Mouse (Mus musculus) frontal cortex, postnatal 36 days (tissue): ENCODE measurements around the gene 4930469K13Rik.
A peak's percentile ranks its signal among the peaks of the same experiment; 100 is the strongest.
"Not testable (repeated sequence)": the region's sequence is repeated elsewhere in the genome, so short reads cannot be mapped to it uniquely, and the experiment has no call there.

Experiments
- DNase-seq, 2 experiments: peaks; one replicate each; pipeline ENCODE4 v3.0.0; 2022; ENCODE audit warnings: low spot score in 2 of 2

The 4930469K13Rik gene

DNA sequence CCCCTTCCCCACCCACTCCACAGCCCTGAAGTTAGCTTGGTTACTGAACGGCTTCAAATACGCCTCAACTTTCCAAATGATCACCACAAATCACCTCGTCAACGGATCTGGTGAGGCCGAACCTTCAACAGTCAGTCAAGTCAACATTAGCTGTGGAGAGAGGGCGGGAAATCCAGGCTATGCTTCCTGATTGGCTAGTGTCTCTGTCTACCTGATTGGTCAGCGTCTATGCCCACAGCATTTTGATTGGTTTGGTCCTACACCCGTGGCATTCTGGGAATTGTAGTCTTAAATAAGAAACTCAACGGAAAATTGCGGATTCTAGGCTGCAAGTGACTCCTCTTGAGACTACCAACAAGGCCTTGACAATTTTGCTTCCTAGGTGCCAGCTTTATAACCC, at the start of gene 4930469K13Rik:
4930469K13Rik (minus strand) TSS at position 133 of the 400 bp plus-strand sequence.
- no peak for DNase-seq

DNA sequence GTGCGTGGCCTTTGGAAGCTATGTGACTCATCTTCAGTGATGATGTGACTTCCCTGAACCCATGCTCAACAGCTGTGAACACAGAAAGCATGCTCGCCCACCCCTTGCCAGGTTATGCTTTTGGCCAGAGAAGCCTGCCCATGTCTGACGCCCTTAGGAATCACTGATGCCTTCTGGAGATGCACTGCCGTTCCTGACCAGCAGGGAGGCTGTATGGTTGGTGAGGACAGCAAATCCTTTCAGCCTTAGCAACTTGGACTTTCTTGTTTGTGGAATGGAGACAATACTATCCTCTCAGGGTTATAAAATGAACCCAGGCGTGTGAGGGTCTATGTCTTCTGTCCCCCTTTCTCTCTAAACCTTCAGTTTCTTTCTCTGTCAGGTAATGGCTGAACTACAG, 48.6 kb upstream of the 4930469K13Rik start:
- DNase-seq, result no peak

DNA sequence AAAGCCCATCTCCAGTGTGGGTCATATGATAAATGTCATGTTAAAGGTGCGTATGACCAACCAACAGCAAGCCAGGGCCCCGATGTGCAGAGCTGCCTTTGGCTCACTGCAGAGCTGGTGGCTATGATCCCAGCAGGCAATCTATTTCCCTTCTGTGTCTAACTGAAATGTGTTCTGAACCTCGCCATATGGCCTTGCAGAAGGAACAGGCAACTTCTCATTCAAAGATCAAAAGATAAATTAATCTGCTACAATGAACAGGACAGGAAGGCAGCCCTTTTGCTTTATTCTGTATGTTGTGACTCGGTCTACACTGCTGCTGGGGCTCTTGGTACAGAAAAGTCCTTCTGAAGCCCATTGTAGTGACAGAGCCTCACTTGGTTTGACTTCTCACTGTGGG, 46.1 kb upstream of the 4930469K13Rik start:
- no peak for DNase-seq

DNA sequence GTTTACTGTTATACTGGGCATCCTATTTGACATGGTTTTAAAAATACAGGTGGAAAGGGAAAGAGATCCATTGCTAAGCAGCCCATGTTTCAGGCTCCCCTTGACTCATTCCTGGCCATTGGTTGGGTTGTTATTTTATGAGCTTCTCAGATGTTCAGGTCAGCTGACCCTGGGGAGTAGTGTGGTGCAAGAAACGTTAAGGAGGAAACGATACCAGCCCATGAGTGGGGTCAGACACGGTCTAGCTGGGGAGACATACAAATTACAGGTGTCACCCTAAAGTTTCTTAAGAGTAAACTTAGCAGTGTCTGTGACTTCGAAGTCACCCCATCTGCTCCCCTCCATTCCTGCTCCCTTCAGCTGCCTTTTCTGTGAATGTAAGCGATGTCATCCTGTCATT, 45.6 kb upstream of the 4930469K13Rik start:
- no peak for DNase-seq

DNA sequence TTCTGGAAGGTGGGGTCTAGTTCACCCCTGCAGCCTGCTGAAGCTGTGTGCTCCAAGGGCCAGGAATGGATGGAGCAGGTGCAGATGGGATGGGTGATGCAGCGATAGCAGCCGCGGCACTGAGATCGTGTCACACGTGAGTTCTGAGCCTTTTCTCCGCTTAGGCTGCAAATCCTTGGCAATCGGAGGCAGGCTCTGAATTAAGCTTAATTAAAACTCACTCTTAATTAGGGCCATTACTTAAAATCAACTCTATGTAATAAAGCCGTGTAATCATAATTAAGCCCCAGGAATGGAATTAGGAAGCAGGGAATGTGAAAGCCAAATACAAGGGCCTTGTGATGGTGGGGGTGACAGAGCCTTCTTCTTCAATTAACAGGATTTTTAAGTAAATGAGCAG, 40.9 kb upstream of the 4930469K13Rik start:
- DNase-seq, result no peak

DNA sequence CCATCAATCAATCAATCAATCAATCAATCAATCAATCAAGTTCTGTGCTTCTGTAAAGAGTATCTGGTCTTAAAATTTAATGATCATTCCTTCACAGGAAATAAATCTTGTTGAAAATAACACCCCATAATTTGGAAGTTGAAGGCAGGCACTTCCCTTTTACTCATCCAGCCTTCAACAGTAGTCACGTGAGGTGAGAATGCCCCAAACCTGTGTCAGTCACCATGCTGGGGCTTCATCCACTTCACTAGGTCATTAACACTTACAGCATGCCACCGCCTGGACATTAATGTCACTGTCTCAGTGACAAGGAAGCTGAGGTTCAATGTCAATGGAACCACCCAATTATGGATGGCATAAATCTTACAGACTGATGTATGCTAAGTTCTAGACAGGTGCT, 30.1 kb upstream of the 4930469K13Rik start:
- DNase-seq, result no peak

DNA sequence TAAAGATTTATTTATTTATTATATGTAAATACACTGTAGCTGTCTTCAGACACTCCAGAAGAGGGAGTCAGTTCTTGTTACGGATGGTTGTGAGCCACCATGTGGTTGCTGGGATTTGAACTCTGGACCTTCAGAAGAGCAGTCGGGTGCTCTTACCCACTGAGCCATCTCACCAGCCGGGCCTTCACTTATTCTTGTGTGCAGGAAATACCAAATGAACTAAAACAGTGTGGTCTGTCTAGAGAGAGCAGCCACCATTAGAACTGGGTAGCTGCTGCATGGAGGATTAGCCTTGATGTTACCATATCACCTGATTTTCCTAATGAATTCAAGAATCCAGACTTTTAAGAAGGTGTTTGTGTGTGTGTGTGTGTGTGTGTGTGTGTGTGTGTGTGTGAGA, 27.4 kb upstream of the 4930469K13Rik start:
- not testable (repeated sequence) for DNase-seq

DNA sequence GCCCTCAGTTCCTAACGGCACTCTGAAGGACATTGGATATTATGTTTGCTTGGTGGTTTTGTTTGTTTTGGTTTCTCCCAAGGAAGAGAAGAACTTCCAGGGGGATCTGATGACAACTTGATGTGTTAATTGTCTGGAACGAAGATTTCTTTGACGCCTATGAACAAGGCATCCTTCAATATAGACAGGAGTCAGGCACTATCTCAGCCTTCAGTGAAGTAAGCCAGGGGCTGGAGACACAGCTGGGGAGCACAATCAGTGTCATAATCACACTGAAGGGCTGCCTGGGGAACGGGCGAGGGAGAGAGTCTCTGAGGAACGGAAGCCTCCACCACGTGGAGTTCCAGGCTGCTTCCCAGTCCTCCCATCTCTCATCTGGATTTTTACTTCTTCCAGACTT, 26.5 kb upstream of the 4930469K13Rik start:
- DNase-seq, result no peak

DNA sequence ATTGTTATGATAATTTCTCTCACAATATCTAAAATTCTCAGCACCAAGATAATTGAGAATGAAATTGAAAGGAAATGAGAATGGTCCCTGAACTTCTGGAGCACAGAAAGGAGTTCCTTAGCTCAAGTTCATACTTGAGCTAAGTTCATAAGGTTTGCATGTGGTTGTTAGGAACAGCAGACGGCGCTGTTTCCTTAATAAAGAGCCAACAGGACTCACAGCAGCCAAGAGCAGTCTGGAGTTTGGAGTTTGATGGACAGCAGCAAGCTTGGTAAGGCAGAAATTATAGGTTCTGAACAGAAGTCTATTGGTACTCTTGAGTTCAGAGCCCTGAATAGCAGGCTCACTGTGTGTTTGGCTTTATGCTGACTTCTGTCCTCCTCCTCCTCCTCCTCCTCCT, 24.8 kb upstream of the 4930469K13Rik start:
- peak in 1 of 2 experiments; percentile 38 for DNase-seq

DNA sequence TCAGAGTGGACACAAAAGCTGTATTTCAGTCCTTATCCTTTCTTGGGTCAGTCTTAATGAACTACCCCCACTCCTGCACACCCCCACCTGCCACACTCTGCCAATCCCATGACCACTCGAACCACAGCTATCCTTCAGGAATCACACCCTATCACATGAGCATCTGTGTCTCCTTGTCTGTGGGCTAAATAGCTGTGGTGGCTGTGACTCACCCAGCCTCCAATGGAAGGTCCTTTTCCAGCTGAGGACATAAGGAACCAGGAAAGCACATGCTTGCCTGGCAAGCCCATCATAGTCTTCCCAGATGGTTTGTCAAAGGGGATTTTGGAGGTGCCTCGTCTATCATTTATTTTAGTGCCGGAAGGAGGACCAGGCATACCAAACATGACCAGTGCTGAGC, 20.0 kb upstream of the 4930469K13Rik start:
- DNase-seq, result no peak

DNA sequence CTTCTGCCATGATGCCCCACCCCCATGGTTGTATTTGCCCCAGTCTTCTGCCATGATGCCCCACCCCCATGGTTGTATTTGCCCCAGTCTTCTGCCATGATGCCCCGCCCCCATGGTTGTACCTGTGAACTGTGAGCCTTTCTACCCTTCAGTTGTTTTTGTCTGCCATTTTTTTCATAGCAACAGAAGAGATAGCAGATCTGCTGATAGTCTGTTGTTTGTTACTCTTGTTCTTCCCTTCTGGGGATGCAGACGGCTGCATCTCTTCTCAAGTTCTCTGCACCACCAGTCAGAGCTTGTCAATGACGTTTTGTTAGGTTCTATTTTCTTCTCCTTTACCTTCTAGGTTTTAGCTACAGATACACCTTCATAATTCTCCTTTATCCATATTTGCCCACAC, 19.2 kb upstream of the 4930469K13Rik start:
- DNase-seq, result no peak

DNA sequence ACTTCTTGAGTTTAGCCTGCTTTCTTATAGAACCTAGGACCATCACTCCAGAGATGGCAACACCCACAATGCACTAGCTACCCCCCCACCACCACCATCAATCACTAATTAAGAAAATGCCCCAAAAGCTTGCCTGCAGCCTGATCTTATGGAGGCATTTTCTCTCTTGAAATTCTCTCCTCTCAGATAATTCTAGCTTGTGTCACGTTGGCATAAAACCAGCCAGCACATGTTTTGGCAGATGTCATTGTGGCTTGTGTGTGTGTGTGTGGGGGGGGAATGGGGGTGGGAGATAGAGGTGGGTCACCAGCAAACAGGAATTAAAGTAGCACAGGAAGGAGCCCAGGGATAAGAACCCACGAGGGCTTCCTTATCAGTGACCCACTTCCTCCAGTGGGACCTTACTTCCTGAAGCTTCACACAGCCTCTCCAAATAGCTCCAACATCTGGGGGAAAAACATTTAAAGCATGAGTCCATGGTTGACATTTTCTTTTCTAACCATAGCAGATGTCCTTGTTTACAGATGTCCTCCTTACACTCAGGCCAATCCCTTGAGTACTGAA, 18.3 kb upstream of the 4930469K13Rik start:
- no peak for DNase-seq

DNA sequence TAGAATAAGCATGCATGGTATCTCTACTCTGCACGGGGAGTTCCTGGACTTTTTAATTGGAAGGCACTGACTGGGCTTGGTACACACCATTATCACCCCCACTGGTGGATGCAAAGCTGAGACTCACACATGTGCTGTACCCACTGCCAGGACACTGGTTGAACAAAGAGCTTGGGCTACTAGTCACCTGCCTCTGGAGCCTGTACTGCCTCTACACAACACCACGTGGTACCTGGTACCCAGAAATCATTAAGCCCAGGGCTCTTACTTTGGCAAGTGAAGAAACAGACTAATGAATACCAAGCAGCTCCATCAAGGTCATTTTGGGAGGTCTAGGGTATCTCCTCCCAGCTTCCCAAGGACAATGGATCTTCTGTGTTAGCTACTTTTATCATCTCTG, 15.4 kb upstream of the 4930469K13Rik start:
- no peak for DNase-seq

DNA sequence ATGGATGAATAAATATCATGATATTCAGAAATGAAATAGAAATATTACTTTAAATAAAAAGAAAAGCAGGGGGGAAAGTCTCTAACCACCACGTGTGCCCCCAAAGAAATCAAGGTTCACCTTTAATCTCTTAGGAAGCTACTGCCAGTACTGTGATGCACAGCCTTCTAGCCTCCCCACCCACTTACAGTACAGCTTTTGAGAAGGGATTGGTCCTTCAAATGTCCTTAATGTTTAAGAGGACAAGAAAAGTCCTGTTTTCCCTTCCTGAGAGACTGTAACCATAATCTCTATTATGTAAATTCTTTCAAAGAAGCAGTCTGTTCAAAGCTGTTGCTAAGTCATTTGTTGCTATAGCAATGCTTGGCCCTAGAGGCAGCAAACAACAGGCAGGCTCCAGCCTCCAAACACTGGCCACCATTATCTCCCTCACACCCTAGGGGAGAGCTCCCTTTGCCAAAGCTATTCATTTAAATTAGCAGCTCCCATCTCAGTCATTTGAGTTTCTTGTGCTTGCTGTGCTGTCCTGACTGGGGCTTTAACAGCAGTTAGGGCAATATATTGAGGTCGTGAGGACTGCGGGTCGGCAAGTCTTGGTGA, 14.5 kb upstream of the 4930469K13Rik start:
- peak in 1 of 2 experiments; percentile 32 for DNase-seq

DNA sequence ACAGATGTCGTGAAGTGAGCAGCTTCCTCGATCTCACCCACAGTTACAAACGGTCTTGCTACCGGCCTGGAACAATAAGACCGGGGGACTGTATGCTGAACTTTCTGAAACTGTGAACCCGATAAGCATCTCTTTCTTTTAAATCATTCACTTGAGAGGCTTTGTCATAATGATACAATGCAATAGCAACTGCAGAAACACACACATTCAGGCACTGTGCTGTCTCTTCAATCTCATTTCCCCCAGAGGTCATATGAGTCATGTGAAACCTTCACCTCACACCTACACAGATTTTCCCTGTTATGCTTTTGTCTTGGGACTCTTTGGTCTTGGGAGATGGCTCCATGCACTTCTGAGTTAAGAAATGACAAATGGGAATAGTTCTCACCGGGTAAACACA, 13.6 kb upstream of the 4930469K13Rik start:
- DNase-seq, result no peak

DNA sequence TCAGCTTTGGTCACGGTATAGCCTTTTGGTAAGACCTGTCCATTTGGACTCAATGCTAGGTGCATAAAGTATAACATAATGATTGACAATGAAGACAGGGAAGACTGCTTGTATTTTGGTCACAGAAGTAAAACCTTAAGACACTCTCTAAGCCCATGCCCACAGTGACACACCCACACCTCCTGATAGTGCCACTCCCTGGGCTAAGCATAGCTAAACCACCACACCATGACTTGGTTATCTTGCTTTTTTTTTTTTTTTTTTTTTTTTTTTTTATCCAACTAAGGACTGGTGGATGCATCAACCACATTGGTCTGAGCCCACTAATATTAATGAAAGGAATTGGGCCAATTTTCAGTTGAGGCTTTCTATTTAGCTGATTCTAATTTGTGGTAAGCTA, 10.9 kb upstream of the 4930469K13Rik start:
- DNase-seq, result no peak

DNA sequence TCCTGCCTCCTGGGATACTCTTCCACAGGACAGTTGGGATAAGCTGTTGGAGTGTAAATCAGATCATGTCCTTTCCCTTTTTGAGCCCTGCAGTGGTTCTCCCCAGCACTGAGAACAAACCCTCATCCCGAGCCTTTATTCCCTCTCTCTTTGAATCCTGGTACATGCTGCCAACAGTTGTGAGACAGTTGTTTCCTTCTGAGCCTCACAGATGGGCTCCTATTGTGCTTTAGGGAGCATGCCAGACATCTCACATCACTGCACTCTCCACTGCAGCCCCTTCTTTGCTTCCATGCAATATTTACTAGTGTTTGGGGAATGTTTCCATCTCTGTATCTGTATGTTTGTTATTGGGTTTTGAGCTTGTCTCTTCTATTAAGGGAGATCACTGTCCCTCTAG, 6.6 kb upstream of the 4930469K13Rik start:
- no peak for DNase-seq

DNA sequence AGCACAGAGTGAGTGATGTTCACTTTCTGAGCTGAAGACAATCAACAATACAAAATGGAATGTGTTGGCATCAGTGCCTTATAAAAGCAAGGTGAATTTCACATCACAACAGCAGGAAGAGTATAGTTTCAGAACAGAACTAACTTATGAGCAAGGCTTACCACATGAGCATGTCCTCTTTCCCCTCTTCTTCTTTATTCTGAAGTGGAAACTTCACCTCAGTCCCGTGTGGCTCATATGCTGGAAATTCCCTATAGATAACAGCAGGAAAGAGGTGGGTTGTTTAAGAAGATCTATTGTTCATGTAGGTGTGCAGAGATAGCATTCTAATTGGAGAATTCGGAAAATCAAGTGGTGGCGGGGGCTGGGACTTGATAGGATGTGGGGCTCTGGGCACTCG, 3.5 kb upstream of the 4930469K13Rik start:
- DNase-seq, result no peak

DNA sequence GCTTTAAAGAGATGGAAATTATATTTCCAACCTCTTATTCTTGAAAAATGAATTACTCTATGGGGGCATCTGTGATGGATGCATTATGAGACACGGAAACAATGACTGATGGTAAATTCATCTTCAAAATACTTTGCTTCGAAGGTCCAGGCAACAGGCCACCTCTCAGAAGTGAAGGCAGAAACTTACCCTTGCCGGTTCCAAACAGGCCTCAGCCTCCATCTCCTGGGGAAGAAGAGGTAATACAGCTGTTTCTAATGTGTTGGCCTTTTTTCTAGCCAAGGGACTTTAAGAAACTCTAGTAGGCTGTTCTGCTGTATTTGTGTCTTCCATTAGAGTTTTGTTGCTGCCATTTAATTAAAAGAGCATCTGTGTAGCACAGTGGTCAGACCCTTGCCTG, 11.3 kb downstream of the 4930469K13Rik start:
- no peak for DNase-seq

DNA sequence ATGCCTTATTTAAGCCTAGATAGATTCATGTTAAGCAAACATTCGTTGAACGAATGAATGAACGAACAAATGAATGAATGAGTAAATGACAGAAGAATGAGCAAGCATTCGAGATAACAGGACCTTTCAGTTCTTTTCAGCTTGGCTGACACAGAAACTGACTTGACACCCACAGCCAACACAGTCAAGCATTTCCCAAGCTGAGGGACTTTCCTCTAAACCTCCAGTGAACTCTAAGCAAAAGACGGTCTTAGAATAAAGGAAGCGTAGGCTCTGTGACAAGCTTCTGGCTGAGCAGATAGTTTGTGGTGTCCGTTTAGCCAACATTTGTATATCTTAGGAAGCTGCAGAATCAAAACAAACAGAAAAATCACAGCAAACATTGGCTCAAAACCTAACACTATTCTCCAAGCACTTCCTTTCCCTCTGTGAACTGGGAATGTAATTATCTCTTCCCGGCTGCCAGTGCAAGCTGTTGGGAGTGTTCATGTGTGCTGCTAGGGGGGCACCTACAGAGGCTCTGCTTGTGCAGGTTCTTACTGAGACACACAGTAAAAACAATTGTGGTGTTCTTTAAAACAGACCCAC, 12.1 kb downstream of the 4930469K13Rik start:
- DNase-seq, result no peak

DNA sequence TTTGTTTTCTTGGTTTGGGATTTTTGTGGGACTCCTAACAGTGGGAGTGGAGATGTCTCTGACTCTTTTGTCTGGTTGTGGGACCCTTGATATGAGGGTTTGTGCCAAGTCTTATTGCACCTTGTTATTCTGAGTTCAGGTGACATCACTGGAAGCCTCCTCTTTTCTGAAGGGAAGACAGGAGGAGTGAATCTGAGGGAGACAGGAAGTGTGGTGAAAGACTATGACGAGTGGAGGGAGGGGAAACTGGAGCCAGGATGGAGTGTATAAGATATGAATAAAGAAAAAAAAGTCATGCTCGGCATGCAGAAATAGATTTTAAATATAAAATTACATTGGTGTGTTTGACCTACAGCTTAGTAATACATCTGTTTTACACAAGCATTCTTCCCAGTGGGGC, 13.7 kb downstream of the 4930469K13Rik start:
- no peak for DNase-seq

DNA sequence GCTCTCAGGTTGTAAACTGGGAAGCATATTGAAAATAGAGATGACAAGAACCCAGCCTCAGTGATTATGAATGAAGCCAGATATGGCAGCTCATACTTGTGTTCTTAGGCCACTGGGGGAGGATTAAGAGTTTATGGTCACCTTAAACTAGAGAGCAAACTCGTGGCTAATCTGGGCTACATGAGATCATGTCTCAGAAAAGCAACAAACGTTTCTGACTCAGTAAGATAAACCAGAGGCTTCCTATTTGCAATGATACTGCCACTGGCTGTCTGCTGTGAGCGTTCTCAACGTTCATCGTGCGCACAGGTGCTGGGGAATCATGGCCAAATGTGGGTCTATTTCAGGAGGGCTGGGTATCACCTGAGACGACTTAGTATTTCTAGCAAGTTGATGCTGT, 14.6 kb downstream of the 4930469K13Rik start:
- no peak for DNase-seq

DNA sequence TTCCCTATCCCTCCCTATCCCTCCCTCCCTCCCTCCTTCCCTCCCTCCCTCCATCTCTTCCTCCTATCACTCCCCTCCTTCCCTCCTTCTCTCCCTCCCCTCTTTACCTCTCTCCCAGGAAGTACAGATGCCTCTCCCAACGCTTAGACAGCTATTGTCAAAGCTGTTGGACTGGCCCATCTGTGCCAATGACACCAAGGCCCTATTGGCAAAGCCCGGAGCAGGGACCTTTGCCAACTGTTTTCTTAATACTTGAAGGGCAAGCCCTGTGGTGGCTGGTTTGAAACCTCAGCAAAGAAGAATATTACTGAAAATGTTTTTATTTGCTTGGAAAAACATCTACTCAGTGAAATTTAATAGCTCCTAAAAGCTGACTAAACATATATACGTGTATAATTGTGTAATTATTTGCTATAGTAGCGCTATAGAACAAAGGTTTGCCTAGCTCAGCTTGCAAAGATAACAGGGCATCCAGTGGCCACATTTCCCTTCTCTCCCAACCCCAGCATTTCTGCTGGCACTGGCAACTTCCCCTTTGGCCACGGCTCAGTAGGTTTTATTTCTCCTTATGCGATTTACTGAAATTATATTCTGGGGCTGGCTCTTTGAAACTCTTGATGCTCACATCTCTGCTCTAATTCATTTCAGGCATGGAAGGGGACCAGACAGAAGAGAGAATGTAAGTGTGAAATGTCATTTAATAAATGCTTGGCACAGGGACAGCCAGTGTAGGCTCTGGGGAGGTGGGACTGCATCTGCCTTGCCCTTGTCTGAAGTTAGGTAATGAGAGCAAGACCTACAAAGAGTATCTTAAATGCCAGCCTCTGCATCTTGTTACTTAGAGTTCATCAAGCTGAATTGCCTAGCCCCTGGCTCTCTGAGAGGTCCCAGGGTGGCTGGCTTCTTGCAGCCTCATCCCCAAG, 18.6 kb downstream of the 4930469K13Rik start:
- DNase-seq, result no peak
